Mouse (Mus musculus): Measurements from ENCODE around the gene Gata1. TPM values are rescaled to one million over a fixed set of nuclear protein-coding genes. Genes with fewer than 3 reads are reported as not detected.
"Not testable (repeated sequence)": the region's sequence is repeated elsewhere in the genome, so short reads cannot be mapped to it uniquely, and the experiment has no call there.

The Gata1 gene
- total RNA-seq (2017), result 1.4 to 17.9 TPM (median 3.3 TPM) in 3 replicates

DNA sequence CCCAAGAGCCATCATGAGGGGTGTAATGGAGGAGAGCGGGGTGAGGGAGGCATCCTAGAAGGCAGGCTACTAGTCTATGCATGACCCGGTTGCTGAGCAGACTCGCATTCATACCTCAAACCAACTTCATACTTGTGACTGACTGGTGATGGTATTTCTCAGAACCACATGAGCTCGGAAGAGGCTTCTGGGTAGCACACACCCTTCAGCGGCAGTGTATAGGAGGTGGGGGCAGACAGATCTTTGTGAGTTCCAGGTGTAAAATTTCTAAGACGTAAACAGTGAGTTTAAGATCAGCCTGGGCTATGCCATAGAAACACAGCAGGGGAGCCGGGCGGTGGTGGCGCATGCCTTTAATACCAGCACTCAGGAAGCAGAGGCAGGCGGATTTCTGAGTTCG lies at the start of gene Gata1:
Gata1 (minus strand) TSS at position 180 of the 400 bp plus-strand sequence.
- no peak for ATAC-seq (replicated peaks; ENCODE audit: insufficient number of reproducible peaks, low FRiP score, low TSS enrichment, poor library complexity, severe bottlenecking)

DNA sequence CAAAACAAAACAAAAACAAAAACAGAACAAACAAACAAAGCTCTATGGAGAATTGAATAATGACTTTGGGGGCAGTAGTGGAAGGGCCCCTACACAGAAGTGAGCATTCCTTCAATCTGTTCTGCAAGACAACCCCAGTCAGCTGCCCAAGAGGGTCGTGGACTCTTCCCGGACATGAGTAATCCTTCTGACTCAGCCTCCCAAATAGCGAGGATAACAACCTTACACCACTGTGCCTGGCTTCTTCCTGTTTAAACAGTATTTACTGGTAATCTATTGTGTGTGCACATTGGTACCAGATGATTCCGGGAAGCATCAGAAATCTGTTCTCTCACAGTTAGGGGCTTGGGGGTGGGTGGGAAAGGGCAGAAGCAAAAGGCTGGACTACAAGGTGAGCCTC lies 48.9 kb upstream of the Gata1 start:
- no peak for ATAC-seq (replicated peaks; ENCODE audit: insufficient number of reproducible peaks, low FRiP score, low TSS enrichment, poor library complexity, severe bottlenecking)

DNA sequence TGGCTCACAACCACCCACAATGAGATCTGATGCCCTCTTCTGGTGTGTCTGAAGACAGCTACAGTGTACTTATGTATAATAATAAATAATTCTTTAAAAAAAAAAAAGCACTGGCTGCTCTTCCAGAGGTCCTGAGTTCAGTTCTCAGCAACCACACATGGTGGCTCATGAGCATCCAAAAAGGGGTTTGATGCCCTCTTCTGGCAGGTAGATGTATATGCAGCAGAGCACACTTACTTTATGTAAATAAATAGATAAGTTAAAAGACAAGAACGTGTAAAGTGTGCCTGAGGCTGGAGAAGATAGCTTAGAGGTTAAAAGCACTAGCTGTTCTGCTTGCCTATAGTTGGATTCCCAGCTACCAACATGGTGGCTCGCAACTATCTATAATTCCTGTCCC lies 46.9 kb upstream of the Gata1 start:
- ATAC-seq (replicated peaks; ENCODE audit: insufficient number of reproducible peaks, low FRiP score, low TSS enrichment, poor library complexity, severe bottlenecking), result no peak

DNA sequence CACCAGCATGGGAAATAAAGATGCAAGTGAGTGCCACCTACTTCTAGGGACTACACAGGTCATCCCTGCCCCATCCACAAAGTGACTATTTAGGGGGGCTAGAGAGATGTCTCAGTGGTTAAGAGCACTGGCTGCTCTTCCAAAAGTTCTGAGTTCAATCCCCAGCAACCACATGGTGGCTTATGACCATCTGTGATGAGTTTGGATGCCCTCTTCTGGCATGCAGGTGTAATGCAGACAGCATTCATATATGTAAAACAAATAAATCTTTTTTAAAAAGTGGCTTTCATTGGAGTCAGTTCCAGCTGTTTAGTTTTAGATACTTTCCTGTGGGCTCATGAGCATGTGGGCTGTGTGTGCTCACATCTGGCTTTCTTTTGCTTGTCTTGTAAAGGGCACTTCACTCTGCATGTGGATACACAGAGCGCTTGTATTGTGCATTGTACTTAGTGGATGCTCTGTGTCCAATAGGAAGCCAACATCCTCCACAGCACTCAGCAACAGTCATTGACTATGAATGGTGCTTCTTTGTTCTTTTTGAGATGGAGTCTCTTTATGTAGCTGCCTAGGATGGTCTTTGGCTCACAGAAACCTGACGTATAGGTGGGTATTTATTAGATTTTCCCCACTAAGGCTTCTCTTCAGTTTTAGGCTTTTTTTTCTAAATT lies 42.4 kb upstream of the Gata1 start:
- no peak for ATAC-seq (replicated peaks; ENCODE audit: insufficient number of reproducible peaks, low FRiP score, low TSS enrichment, poor library complexity, severe bottlenecking)

DNA sequence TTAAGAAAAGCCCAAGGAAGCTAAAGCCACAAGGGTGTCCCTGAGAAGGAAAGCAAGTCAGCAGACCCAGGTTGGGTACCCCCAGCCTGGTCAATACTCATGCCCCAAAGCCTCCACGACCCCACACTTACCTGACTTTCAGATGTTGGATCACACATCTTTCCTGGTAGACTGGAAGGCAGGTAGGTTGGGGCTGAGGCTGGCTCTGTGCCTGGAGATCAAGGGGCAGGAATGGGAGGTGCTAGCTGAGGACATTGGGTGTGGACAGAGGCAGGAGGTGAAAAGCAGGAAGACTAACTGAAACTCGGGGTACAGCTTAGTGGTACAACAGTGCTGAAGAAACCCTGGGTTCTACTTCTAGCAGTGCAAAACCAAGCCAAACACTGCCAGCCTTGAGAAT lies 40.4 kb upstream of the Gata1 start, which contains the start of gene Glod5:
Glod5 (minus strand) TSS at position 207 of the 400 bp plus-strand sequence.
- no peak for ATAC-seq (replicated peaks; ENCODE audit: insufficient number of reproducible peaks, low FRiP score, low TSS enrichment, poor library complexity, severe bottlenecking)

DNA sequence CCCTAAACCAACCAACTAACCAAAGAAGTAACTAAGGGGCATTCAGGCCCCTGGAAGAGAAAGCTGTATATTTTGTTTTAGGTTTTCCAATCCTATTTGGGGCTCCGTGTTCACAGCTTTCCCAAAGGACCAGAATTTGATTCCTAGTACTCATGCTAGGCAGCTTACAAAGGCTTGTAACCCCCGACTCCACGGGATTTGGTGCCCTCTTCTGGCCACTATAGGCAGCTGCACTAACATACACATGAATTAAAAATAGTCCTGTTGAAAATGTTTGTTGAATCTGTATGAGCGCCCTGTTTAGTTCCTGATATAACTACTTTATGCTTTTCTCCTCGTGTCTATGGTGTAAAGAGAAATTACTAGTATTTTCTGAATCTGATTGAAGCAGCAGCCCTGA lies 39.3 kb upstream of the Gata1 start:
- 0 out of 2 replicates have a peak, but pooled peaks have one; percentile 47 for ATAC-seq (replicated peaks; ENCODE audit: insufficient number of reproducible peaks, low FRiP score, low TSS enrichment, poor library complexity, severe bottlenecking)

DNA sequence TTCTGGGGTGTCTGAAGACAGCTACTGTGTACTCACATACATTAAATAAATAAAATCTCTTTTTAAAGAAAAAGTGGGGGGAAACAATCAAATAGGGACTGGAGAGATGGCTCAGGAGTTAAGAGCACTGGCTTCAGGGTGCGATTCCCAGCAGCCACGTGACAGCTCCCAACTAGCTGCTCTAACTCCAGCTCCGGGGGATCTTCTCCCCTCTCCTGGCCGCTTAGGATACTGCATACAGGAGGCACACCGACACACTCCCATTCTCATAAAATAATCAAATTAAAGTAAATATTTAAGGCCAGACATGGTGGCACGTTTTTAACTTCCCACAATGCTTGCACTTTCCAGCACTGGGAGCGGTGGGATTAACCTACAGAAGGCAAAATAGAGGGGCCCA lies 37.8 kb upstream of the Gata1 start:
- ATAC-seq (replicated peaks; ENCODE audit: insufficient number of reproducible peaks, low FRiP score, low TSS enrichment, poor library complexity, severe bottlenecking), result not testable (repeated sequence)

DNA sequence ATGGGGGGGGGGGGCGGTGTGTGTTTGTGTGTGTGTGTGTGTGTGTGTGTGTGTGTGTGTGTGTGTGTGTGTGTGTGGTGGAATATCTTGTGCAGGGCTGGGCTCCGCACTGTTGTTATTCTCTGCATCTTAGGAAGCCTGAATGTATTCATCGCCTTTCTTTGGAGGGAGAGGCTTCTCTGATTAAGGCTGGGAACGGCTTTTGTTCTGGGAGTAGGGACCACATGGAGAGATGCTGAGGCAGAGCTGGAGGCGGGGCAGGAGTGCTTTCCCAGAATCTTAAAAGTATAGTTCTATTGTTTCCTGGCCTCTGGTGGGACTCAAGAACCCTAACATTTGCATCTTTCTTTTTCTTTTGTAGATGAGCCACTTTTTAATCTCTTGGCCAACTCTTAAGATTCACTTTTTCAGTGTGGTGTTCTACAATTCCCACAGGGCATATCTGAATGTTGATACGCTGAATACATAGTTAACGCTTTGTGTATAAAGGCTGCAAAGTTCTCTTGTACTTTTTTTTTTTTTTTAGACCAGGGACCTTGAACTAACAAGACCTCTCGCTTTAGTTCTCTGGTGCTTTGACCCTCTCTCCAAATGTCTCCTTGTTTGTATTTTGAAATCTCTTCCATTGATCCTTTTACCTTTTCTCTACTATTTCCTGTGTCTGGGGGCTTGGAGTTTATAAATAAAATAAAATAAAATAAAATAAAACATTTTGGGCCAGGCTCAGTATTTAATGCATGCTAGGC lies 35.9 kb upstream of the Gata1 start:
- no peak for ATAC-seq (replicated peaks; ENCODE audit: insufficient number of reproducible peaks, low FRiP score, low TSS enrichment, poor library complexity, severe bottlenecking)

DNA sequence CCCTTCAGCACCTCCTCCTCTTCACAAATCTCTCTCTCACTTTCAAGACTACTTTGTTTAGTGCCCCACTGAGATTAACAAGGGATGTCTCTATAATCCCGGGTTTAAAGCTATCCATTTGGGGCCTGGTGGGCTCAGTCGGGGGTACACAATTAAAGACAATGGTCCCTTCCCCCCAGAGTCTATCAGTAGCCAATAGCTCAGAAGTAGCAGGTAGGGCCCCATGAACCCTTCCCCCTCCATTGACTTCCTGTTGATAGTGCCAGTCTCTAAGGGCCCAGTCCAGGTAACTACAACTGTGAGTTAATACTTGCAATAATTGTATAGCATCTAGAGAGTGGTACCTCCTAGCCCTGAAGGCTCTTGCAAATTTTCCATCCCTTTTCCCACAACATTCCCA lies 35.3 kb upstream of the Gata1 start:
- ATAC-seq (replicated peaks; ENCODE audit: insufficient number of reproducible peaks, low FRiP score, low TSS enrichment, poor library complexity, severe bottlenecking), result no peak

DNA sequence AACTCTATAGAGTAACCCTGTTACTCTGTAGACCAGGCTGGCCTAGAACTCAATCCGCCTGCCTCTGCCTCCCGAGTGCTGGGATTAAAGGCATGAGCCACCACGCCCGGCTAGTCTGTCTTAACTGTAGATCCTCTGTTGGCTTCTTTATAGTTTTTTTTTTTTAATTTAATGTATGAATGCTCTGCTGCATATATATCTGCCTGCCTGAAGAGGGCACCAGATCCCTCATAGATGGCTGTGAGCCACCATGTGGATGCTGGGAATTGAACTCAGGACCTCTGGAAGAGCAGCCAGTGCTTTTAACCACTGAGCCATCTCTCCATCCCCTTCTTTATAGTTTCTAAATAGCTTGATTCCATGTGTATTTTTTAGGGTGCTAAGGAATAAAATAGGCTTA lies 31.5 kb upstream of the Gata1 start:
- ATAC-seq (replicated peaks; ENCODE audit: insufficient number of reproducible peaks, low FRiP score, low TSS enrichment, poor library complexity, severe bottlenecking), result not testable (repeated sequence)

DNA sequence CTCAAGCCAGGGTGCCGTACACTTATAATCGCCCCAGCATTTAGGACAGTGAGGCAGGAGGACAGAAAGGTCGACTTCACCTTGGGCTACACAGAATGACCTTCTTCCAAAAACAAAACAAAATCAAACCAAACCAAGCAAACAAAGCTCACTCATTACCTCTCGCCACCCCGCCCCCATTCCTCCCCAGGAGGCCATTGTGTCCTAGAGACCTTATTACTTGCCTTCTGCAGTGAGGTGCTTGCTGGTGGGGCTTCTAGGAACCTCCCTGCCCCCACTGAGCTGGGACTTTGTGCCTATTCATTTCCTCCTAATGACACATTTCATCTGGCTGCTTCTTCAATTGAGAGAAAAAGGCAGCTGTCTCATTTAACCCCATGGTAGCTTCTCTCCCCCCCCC lies 30.7 kb upstream of the Gata1 start:
- no peak for ATAC-seq (replicated peaks; ENCODE audit: insufficient number of reproducible peaks, low FRiP score, low TSS enrichment, poor library complexity, severe bottlenecking)

DNA sequence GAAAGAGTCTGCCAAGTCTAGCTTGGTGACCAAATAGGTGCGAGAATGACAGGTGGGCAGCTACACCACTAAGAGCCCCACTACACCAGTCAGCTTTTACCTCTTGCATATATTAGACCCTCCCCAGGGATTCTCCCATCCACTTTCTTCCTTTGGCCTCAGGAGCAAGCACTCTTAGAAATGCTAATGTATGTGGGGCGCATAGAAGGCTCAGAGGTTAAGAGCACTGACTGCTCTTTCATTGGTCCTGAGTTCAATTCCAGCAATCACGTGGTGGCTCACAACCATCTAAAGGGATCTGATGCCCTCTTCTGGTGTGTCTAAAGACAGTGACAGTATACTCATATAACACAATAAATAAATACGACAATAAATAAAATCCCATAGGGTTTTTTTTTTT lies 25.1 kb upstream of the Gata1 start:
- no peak for ATAC-seq (replicated peaks; ENCODE audit: insufficient number of reproducible peaks, low FRiP score, low TSS enrichment, poor library complexity, severe bottlenecking)

DNA sequence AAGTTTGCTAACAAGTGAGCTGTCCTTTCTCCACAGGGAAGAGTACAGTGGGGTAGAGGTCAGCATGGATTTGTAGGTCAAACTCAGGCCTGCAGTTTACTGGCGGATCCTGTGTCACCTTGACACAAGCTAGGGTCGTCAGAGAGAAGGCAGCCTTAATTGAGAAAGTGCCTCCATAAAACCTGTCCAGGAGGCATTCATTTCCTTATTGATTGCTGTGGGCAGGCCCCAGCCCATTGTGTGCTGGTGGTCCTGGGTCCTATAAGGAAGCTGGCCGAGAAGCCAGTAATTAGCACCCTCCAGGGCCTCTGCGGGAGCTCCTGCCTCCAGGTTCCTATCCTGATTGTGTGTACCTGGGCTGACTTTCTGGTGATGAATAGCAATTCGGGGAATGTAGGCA lies 24.1 kb upstream of the Gata1 start:
- ATAC-seq (replicated peaks; ENCODE audit: insufficient number of reproducible peaks, low FRiP score, low TSS enrichment, poor library complexity, severe bottlenecking), result no peak

DNA sequence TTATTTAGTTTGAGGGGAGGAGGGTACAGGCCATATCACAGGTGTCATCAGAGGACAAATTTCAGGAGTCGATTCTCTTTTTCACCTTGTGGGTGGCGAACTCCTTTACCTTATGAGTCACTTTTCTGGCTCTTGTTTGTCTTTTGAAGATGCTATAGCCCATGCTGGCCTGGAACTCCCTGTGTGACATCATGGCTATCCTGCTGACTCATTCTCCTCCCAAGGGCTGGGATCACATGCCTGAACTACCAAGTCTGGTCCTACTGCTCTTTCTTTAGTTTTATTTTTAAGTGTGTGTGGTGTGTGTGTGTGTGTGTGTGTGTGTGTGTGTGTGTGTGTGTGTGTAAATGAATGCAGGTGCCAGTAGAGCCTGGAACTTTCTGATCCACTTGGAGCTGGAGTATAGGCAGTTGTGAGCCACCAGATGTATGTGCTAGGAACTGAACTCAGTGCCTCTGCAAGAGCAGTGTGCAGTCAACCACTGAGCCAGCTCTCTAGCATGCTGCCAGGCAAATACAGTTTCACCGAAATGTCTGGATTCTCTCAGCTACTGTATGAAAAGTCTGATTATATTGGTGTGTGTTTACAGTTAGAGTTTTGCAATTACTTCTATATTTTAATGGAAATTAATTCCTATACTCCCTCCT lies 22.8 kb upstream of the Gata1 start:
- ATAC-seq (replicated peaks; ENCODE audit: insufficient number of reproducible peaks, low FRiP score, low TSS enrichment, poor library complexity, severe bottlenecking), result no peak

DNA sequence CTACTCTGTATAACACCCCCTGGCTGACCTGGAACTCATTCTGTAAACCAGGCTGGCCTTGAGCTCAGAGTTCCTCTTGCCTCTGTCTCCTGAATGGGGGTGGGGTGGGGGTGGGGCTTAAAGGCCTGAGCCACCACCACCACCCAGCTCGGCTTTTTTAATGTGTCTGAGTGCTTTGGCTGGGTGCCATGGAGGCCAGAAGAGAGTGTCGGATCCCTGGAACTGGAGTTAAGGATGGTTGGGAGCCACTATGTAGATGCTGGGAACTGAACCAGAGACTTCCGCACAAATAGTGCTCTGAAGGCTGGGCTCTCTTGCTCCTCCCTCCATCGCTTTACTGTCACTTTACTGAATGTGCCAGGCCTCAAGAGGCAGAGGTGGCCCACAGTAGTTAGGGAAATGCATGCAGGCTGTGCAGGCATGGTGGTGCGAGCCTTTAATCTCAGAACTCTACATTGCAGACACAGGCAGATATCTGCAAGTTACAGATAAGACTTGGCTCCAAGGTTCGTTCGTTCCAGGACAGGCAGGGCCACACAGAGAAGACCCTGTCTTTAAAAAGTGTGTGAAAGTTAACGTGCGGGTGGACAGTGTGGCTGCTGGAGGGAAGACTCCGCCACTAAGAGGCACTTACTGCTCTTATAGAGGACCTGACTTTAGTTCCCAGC lies 15.3 kb upstream of the Gata1 start:
- ATAC-seq (replicated peaks; ENCODE audit: insufficient number of reproducible peaks, low FRiP score, low TSS enrichment, poor library complexity, severe bottlenecking), result no peak

DNA sequence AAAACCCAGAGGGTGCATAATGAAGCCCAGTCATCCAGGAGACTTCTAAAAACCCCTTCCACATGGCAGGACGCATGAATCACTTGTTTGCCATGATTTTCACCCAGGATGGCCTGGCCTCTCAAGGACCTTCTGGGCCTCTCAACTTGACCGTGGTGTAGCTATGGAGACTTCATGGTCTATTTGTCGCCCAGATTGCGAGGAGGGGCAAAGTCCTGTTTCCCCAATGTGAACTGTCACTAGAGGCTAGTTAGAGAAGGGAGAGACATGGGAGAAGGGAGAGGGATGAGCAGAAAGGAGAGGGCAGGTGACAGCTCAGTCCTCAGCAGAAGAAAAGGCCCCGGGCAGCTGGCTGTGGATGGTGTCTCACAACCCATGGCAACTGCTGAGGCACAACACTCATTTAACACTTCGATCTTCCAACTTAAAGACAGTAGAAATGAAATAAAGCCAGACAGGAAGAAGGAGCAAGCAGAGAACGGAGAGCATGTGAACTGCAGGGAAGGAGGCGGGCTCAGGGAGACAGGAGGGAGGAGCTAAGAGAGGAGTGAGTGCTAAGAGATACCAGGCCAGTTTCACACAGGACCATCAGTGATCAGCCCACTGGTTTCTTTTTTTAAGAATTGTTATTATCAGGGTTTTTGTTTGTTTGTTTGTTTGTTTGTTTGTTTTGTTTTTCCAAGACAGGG lies 14.7 kb upstream of the Gata1 start:
- no peak for ATAC-seq (replicated peaks; ENCODE audit: insufficient number of reproducible peaks, low FRiP score, low TSS enrichment, poor library complexity, severe bottlenecking)

DNA sequence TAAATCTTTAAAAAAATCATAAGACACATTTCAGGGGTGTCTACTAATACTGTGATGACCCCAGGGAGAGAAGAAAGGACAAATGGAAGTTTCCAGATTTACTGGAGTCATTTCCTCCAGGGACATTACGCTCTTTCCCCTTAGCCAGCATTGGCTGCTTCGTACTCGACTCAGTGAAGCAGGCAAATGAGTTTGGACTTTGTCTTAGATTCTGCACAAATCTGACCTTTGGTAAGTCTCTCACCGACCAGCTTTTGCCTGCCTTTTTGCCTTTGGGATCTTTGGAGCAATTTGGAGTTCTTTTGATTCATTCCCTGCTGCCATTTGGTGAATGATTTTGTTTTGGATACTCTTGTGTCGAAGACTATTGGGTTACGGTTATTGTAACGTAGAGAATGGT lies 3.5 kb upstream of the Gata1 start:
- ATAC-seq (replicated peaks; ENCODE audit: insufficient number of reproducible peaks, low FRiP score, low TSS enrichment, poor library complexity, severe bottlenecking), result no peak

DNA sequence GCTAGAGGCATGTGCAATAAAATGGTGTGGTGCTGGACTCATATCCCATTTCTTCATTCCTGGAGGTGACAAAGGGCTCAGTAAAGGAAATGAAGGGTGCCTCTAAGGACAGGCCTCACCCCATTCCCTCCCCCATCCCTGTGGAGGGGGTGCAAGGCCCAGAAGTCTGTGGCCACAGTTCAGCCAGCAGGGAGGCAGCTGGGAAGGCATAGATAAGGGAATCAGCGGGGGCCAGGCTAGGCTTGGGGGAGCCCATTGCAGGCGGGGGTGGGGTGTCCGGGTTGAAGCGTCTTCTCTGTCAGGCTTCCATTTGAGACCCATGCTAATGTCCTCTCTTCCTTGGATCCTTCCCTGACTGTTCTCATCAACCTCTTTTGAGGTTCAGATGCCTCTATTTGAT lies 6.6 kb downstream of the Gata1 start:
- ATAC-seq (replicated peaks; ENCODE audit: insufficient number of reproducible peaks, low FRiP score, low TSS enrichment, poor library complexity, severe bottlenecking), result no peak

DNA sequence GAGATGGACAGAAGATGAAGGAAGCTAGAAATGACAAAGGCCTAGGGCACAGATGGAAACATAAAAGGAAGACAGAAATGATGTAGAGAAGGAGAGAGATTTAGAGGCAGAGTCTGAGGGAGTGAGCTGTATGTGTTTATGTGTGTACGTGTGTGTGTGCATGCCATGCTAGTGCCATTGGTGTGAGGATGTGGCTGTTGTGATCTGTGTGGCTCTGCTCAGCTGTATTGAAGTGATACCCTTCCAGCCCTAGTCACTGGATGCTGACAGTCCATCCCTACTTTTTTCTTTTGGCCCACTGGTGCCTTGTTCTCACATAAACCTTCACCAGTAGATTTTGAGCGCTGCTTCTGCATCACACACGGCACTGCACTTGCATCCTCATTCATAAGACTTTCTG lies 9.0 kb downstream of the Gata1 start:
- no peak for ATAC-seq (replicated peaks; ENCODE audit: insufficient number of reproducible peaks, low FRiP score, low TSS enrichment, poor library complexity, severe bottlenecking)
